Mouse (Mus musculus) kidney, adult 2 months (tissue): ENCODE results near the gene Slc4a4. TPM values are rescaled to one million over a fixed set of nuclear protein-coding genes. Genes with fewer than 3 reads are reported as not detected.

ENCODE experiments used
- DNase-seq: peaks from one replicate; pipeline ENCODE4 v3.0.0; 2021
- H3K27ac ChIP-seq: fragments of 200-500 bp; 2 replicates; pipeline ENCODE4 v1.5.1; 2012; ENCODE audit warnings: low read depth, low read length, control low read depth, inconsistent platforms; ENCODE audit not compliant: insufficient read depth
- H3K27me3 ChIP-seq: fragments of 200-500 bp; replicated peaks from 2 replicates; pipeline ENCODE4 v1.6.1; 2012; ENCODE audit warnings: mild to moderate bottlenecking, moderate library complexity, low read length, inconsistent platforms; ENCODE audit not compliant: control insufficient read depth, insufficient read depth
- H3K36me3 ChIP-seq: fragments of 200-500 bp; 2 replicates; pipeline ENCODE4 v1.6.1; 2012; ENCODE audit warnings: mild to moderate bottlenecking, moderate library complexity, low read length, inconsistent platforms; ENCODE audit not compliant: control insufficient read depth, insufficient read depth
- H3K4me1 ChIP-seq: fragments of 200-500 bp; 2 replicates; pipeline ENCODE4 v1.6.1; 2011; ENCODE audit warnings: low read length; ENCODE audit not compliant: control insufficient read depth, insufficient read depth
- H3K4me3 ChIP-seq: fragments of 200-500 bp; 2 replicates; pipeline ENCODE4 v1.5.1; 2011; ENCODE audit warnings: mild to moderate bottlenecking, low read depth, low read length, control low read depth; ENCODE audit not compliant: insufficient read depth
- CTCF ChIP-seq: fragments of 200-500 bp; conservative IDR thresholded peaks from 2 replicates; pipeline ENCODE4 v1.5.1; 2011; ENCODE audit warnings: low read depth, mild to moderate bottlenecking, control low read depth, low read length, moderate library complexity, mixed read lengths; ENCODE audit not compliant: insufficient read depth, insufficient read length
- POLR2A ChIP-seq: fragments of 200-500 bp; IDR thresholded peaks from one replicate; pipeline ENCODE4 v1.6.1; 2011; ENCODE audit warnings: low read depth, low read length, control low read depth
- WGBS: fragments of 180-500 bp; shearing (Covaris S2); methylation state at CpG from one replicate; pipeline ENCODE4 v1.1.7; 2018; 5-methylcytosine and 5-hydroxymethylcytosine counted together
- polyA plus RNA-seq: library from polyadenylated mRNA; depleted of rRNA; stranded (reverse); fragments of >200 nt; gene quantifications from 2 replicates; pipeline ENCODE4 v1.2.3, GENCODE M21; 2012

Gene Slc4a4
- polyA plus RNA-seq, 1 experiment = 195 TPM

DNA sequence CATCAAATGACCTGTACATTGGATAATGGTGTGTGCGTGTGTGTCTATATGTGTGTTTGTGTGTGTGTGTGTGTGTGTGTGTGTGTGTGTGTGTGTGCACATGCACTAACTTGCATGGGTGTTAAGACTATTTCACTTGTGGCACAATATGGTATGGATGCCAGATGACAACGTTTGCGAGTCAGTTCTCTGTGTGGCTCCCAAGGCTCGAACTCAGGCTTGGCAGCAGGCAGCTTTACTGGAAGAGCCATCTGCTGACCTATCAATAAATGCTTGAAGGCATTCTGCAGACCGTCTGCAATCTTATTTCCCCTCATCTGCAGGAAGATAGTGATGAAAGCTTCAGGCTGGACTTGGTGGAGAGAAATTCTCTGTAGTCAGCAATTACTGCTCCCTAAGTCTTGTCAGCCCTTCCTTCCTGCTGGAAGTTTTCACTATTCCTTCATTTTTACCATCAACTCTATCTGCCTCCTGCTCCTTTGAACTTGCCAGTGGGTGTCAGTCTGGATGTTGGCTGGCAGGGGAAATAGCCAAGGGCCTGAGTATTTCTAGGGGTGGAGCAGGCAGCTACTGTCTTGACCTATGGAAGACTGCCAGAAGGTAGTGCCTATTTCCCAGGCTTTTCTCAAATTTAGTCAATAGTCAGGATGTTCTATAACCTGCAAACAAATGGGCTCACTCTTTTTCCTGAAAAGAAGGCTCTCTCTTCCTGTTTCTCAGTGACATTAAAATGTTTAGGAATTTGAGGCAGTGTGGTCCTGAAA is 73.9 kb downstream of the Slc4a4 start:
- 58% methylated on average over 5 of the region's 5 CpGs for WGBS
- H3K4me3 ChIP-seq = no peak overlapping the region
- H3K4me1 ChIP-seq = peaks cover 13% of the 10 kb centered on the region; the same call in 1 of the 2 replicates
- no peaks in the 10 kb centered on the region for H3K36me3 ChIP-seq
- no peaks in the 10 kb centered on the region for H3K27me3 ChIP-seq
- peak overlapping the region; percentile 93; the same call in 1 of the 2 replicates for H3K27ac ChIP-seq
- DNase-seq = peak; percentile 57
- TF ChIP-seq POLR2A = no peak
- TF ChIP-seq CTCF = no peak

DNA sequence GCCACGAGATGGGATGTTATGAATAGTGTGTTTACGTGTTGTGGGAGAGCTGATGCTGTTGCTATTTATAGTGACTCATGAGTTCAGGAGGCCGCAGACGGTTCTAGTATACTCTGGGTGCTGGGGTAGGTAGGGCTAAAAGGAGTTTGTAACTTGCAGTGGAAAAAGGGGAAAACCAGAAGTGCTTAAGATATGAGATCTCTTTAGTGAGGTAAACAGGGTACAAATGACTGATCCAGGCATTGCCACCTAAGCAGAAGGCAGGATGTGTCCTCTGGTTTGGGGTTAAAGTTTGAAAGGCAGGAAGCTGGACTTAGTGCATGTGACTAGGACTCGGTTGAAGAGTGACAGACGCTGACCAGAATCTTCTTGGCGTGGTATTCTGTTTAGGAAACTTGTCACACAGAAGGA is 74.7 kb downstream of the Slc4a4 start:
- peak overlapping the region; percentile 93 for H3K27ac ChIP-seq
- WGBS = 17% methylated on average over 7 of the region's 7 CpGs
- peak; percentile 90 for DNase-seq
- no peak overlapping the region for H3K4me3 ChIP-seq
- no peaks in the 10 kb centered on the region for H3K36me3 ChIP-seq
- TF ChIP-seq CTCF (no peak), POLR2A (no peak)
- peaks cover 13% of the 10 kb centered on the region; the same call in 1 of the 2 replicates for H3K4me1 ChIP-seq
- no peaks in the 10 kb centered on the region for H3K27me3 ChIP-seq

DNA sequence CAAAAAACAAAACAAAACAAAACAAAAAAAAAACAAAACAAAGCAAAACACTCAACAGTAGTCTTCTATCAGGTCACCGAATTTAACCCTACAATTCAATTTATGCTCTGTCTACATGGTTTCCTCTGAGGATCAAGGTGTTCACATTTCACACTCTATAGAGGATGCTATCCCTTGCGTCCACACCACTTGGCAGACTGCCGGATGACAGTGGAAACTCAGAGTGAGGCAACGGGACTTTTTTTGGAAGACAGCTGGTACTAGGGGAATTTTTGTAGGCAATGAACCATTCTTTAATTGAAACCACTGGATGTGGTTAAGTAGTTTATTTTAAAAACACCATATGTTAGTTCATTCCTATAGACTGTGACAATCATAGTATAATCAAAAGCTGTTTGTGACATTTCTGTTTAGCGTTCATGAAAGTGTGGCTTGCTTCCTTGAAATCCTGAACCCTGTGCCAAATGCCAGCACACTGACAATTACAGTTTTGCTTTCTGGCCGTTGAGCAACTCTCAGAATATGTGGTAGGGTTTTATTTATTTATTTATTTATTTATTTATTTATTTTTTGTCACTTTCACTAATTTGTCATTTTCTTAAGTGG is 78.2 kb downstream of the Slc4a4 start:
- 73% methylated on average over 6 of the region's 6 CpGs for WGBS
- no peak for DNase-seq
- H3K27ac ChIP-seq = no peak overlapping the region

DNA sequence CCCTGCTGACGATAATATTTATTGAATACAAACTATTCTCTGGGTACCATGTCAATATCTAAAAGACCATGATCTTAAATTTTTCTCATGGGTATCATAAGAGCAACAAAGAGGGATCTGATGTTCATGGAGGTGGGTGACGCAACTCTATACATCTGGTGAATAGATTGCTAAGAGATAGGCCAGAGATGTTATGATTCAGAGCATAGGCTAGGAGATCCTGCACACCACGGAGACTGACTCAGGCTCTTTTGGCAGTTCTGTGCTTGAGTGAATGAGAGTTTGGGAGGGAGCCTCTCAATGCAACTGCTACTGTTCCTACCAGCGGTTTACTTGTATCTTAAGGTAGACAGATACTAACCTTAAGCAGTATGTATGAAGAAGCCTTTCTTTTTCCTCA is 79.9 kb downstream of the Slc4a4 start:
- Histone ChIP-seq H3K27me3 (no peaks in the 10 kb centered on the region), H3K4me3 (no peak overlapping the region), H3K4me1 (0 out of 2 replicates have a peak, but pooled peaks cover 3% of the 10 kb centered on the region), H3K36me3 (no peaks in the 10 kb centered on the region), H3K27ac (no peak overlapping the region)
- DNase-seq = no peak
- TF ChIP-seq POLR2A (no peak), CTCF (no peak)
- 94% methylated on average over 4 of the region's 4 CpGs for WGBS

More for the DNA sequence above, 78.2 kb downstream of the Slc4a4 start:
- peaks cover 13% of the 10 kb centered on the region; the same call in 1 of the 2 replicates for H3K4me1 ChIP-seq
- H3K36me3 ChIP-seq = no peaks in the 10 kb centered on the region
- TF ChIP-seq POLR2A = no peak
- TF ChIP-seq CTCF = no peak
- H3K27me3 ChIP-seq = no peaks in the 10 kb centered on the region
- no peak overlapping the region for H3K4me3 ChIP-seq

DNA sequence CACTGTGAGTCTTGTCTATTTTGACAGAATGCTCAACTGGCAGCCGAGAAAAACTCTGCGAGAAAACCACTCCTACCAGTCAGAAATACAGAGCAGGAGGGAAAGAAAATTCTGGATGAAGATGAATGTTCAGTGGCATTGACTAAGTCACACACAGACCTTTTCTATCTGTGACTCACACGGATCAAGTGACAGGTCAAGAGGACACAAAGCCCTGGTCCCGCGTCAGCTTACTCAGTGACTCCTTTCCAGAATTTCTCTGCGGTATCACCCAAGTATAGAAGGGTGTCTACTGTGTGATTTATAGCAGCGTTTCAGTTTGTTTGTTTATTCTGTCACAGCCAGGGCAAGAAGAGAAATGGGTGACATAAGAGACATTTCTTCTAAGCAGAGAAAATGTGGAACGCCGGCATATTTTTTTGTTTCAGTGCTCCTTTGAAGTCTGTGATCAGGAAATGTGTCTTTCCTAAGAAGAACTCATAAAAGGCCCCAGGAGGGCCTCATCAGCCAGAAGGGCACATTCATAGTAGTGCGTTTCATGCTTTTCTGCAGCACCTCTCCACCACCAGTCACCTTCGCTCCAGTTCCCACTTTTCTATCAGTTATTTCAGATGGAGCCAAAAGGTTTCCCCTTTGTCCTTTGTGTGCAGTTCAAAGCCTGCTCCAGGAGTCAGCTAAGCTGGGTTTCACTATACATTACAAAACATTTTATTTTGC is 82.5 kb downstream of the Slc4a4 start:
- no peaks in the 10 kb centered on the region for H3K36me3 ChIP-seq
- H3K4me3 ChIP-seq = no peak overlapping the region
- H3K27me3 ChIP-seq = no peaks in the 10 kb centered on the region
- H3K27ac ChIP-seq = no peak overlapping the region
- 44% methylated on average over 11 of the region's 11 CpGs for WGBS
- TF ChIP-seq POLR2A (no peak), CTCF (no peak)
- H3K4me1 ChIP-seq = no peaks in the 10 kb centered on the region
- DNase-seq = no peak

DNA sequence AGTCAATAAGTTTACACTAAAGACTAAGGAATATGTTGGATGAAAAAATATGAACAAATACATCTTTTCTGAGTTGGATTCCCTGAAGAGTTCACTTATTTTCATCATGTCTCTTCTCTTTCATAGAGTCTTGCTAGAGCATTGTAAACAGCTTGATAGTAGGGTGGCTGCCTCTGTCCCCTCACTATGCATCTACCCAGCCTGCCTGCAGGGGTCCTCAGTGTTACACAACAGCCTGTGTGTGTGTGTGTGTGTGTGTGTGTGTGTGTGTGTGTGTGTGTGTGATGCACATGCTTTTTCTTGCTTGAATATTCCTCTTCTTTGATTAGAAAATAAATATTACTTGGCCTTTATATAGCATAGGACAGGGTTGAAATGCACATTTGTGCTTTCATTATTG is 84.9 kb downstream of the Slc4a4 start:
- no peaks in the 10 kb centered on the region for H3K4me1 ChIP-seq
- no peak overlapping the region for H3K27ac ChIP-seq
- H3K27me3 ChIP-seq = no peaks in the 10 kb centered on the region
- no peaks in the 10 kb centered on the region for H3K36me3 ChIP-seq
- no peak for DNase-seq
- no peak overlapping the region for H3K4me3 ChIP-seq
- TF ChIP-seq POLR2A (no peak), CTCF (peak; percentile 49; the same call in 1 of the 2 replicates)

DNA sequence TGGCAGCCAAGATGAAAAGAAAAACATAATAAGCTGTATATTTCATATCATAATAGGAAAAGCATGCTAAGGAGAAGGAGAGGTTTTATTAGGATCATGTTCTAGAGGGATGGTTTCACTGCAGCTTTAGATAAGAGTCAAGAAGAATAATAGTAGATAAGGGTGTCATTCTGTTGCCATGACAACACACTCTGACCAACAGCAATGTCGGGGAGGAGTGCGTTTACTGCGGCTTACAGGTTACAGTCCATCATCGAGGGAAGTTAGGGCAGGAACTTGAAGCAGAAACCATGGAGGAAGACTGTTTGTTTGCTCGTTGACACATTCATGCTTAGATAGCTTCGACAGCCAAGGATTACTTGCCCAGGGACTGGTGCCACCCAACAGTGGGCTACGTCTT is 85.7 kb downstream of the Slc4a4 start:
- H3K4me3 ChIP-seq = no peak overlapping the region
- no peaks in the 10 kb centered on the region for H3K36me3 ChIP-seq
- no peak overlapping the region for H3K27ac ChIP-seq
- WGBS = 68% methylated on average over 7 of the region's 7 CpGs
- H3K4me1 ChIP-seq = no peaks in the 10 kb centered on the region
- DNase-seq = no peak
- no peaks in the 10 kb centered on the region for H3K27me3 ChIP-seq
- no peak for TF ChIP-seq POLR2A
- TF ChIP-seq CTCF = no peak
